Mouse (Mus musculus) ES-E14 (cell line): ENCODE measurements around the gene Klra17.

Source experiments
- CHD2 ChIP-seq: IDR thresholded peaks from 2 replicates; pipeline ENCODE4 v1.6.1; 2014; ENCODE audit warnings: mild to moderate bottlenecking, low read depth, low read length, inconsistent platforms
- HCFC1 ChIP-seq: IDR thresholded peaks from 2 replicates; pipeline ENCODE4 v1.6.1; 2012; ENCODE audit warnings: low read length, inconsistent platforms, borderline replicate concordance; ENCODE audit not compliant: insufficient read depth
- MAFK ChIP-seq: IDR thresholded peaks from 2 replicates; pipeline ENCODE4 v1.6.1; 2014; ENCODE audit warnings: mild to moderate bottlenecking, low read depth, low read length, inconsistent platforms; ENCODE audit not compliant: insufficient read depth
- ZNF384 ChIP-seq: IDR thresholded peaks from 2 replicates; pipeline ENCODE4 v1.6.1; 2012; ENCODE audit warnings: low read depth, low read length, inconsistent platforms

DNA sequence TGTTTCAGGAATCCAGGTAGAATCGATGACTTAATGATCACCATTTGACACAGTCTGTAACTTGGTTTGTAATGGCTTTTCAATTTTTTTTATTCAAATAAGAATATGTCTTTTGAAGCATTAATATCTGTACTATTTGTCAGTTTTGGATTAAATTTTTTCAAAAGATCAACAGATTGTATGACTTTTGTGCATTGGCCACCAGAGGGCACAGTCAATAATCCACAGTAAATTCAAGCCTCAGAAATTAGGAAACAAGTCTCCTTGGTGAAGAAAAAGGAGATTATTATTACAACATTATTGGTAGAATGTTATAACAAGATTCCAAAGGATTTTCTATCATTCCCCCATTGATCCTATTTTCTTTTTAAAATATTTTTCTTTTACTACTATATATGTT lies 50.9 kb downstream of the Klra17 start:
- TF ChIP-seq HCFC1 (no peak), ZNF384 (no peak), CHD2 (no peak), MAFK (no peak)
